Mouse (Mus musculus) liver, adult 2 months (tissue): ENCODE measurements around the gene Zfp398. TPM values are rescaled to one million over a fixed set of nuclear protein-coding genes. Genes with fewer than 3 reads are reported as not detected.
A peak's percentile ranks its signal among the peaks of the same experiment; 100 is the strongest.

Experiments
- DNase-seq: peaks from one replicate; pipeline ENCODE4 v3.0.0-alpha.2; 2011; ENCODE audit warnings: low read depth, low spot score; ENCODE audit errors: extremely low read depth
- H3K27ac ChIP-seq: fragments of 200-500 bp; replicated peaks from 2 replicates; pipeline ENCODE4 v1.5.1; 2012; ENCODE audit warnings: low read depth, mild to moderate bottlenecking, control low read depth, inconsistent platforms, low read length; ENCODE audit not compliant: insufficient read depth
- H3K27me3 ChIP-seq: fragments of 200-500 bp; 2 replicates; pipeline ENCODE4 v1.6.1; 2012; ENCODE audit warnings: mild to moderate bottlenecking, moderate library complexity, low read length, inconsistent platforms; ENCODE audit not compliant: control insufficient read depth, insufficient read depth
- H3K36me3 ChIP-seq: fragments of 200-500 bp; 2 replicates; pipeline ENCODE4 v1.6.1; 2012; ENCODE audit warnings: low read length, inconsistent platforms; ENCODE audit not compliant: control insufficient read depth, insufficient read depth
- H3K4me1 ChIP-seq: fragments of 200-500 bp; 2 replicates; pipeline ENCODE4 v1.6.1; 2011; ENCODE audit warnings: low read length; ENCODE audit not compliant: control insufficient read depth, insufficient read depth
- H3K4me3 ChIP-seq: fragments of 200-500 bp; 2 replicates; pipeline ENCODE4 v1.5.1; 2011; ENCODE audit warnings: low read depth, mild to moderate bottlenecking, control low read depth, low read length, moderate library complexity; ENCODE audit not compliant: insufficient read depth
- H3K79me2 ChIP-seq: fragments of 200-500 bp; 2 replicates; pipeline ENCODE4 v1.6.1; 2012; ENCODE audit warnings: inconsistent platforms, mild to moderate bottlenecking, low read length, moderate library complexity; ENCODE audit not compliant: control insufficient read depth, insufficient read depth
- H3K9ac ChIP-seq: fragments of 200-500 bp; 2 replicates; pipeline ENCODE4 v1.6.1; 2012; ENCODE audit warnings: low read depth, mild to moderate bottlenecking, control low read depth, inconsistent platforms, low read length
- CTCF ChIP-seq: fragments of 200-500 bp; IDR thresholded peaks from 2 replicates; pipeline ENCODE4 v1.5.1; 2011; ENCODE audit warnings: low read depth, low read length, control low read depth
- POLR2A ChIP-seq: fragments of 200-500 bp; IDR thresholded peaks from 2 replicates; pipeline ENCODE4 v1.6.1; 2011; ENCODE audit warnings: low read length, control low read depth; ENCODE audit not compliant: insufficient read depth; ENCODE audit errors: extremely low read depth
- WGBS: fragments of 180-500 bp; shearing (Covaris S2); methylation state at CpG from one replicate; pipeline ENCODE4 v1.1.7; 2018; 5-methylcytosine and 5-hydroxymethylcytosine counted together
- polyA plus RNA-seq: library from polyadenylated mRNA; depleted of rRNA; stranded (reverse); fragments of >200 nt; gene quantifications from 2 replicates; pipeline ENCODE4 v1.2.3, GENCODE M21; 2012
- total RNA-seq: library from RNA; depleted of rRNA; stranded (reverse); fragments of >200 nt; gene quantifications from 2 replicates; pipeline ENCODE4 v1.2.3, GENCODE M21; 2014

Gene Zfp398
- total and polyA plus RNA-seq, 2 experiments, result 4.0 to 4.5 TPM

DNA sequence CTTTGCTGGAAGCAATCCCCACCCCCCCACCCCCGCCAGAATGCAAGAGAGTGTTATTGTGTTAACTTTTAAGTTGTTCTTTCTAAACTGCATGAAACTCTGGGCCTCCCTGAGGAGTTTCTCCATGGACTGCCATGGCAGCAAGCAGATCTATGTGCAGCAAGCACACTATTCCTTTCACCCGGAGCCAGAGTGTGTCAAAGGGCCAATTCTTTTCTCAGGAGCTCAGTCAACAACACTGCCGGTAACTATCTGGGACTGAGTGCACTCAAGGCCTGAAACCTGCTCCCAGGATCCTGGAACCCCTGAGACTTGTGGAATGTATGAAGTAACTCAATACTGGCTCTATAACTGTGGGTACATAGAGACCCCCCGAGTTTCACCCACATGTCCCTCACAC is 26.4 kb upstream of the Zfp398 start:
- peaks cover 31% of the 10 kb centered on the region; the same call in 1 of the 2 replicates for H3K79me2 ChIP-seq
- no peaks in the 10 kb centered on the region for H3K27me3 ChIP-seq
- no peak overlapping the region; the same call in 1 of the 2 replicates for H3K9ac ChIP-seq
- no peak for TF ChIP-seq POLR2A
- TF ChIP-seq CTCF, result no peak
- peak; percentile 57 for DNase-seq
- no peak overlapping the region for H3K4me3 ChIP-seq
- WGBS, result 44% methylated on average over 4 of the region's 4 CpGs
- peaks cover 20% of the 10 kb centered on the region for H3K4me1 ChIP-seq
- H3K36me3 ChIP-seq, result peaks cover 41% of the 10 kb centered on the region
- H3K27ac ChIP-seq, result no peak overlapping the region

DNA sequence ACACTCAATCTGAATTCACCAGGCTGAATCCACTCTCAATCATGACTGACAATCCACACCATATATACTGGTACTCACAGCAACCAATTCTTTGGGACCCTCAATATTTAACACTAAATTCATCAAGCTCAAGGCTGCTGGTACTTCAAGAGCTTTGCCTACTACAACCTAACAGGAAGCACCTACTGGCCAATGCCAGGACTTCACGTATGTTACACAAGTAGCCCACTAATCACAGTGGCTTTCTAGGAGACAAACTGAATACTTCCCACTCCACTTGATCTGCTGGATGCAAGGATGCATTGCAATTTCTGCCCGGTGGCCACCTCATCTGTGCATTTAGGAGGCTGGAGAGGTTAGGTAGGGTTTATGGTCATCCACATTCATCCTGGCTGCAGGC is 25.3 kb upstream of the Zfp398 start:
- H3K79me2 ChIP-seq, result peaks cover 29% of the 10 kb centered on the region; the same call in 1 of the 2 replicates
- 24% methylated on average over 2 of the region's 2 CpGs for WGBS
- peak overlapping the region; percentile 54 for H3K9ac ChIP-seq

DNA sequence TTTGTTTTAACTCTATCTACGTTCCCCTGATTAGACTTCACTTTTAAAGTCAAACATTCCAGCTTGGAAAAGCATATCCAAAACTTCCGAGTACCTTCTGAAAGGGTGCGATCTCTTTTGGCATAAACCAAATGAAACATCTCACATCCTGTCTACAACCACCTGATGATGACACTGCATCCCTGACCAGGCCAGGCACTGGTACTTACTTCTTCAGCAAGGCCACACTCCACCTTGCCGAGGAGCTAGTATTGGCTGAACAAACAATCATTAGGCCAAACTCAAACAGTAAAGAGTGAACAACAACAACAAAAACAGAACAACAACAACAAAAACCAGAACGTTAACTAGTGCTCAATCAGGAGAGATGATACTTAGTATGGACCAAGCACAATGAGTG is 24.1 kb upstream of the Zfp398 start:
- WGBS, result 16% methylated on average over 5 of the region's 5 CpGs
- H3K36me3 ChIP-seq, result peaks cover 19% of the 10 kb centered on the region
- peak overlapping the region; percentile 78 for H3K4me3 ChIP-seq
- peak; percentile 57 for DNase-seq
- TF ChIP-seq CTCF, result no peak
- TF ChIP-seq POLR2A, result no peak
- H3K27me3 ChIP-seq, result no peaks in the 10 kb centered on the region
- H3K4me1 ChIP-seq, result peaks cover 26% of the 10 kb centered on the region
- peak overlapping the region; percentile 62 for H3K9ac ChIP-seq
- peak overlapping the region; percentile 61 for H3K27ac ChIP-seq
- peaks cover 29% of the 10 kb centered on the region; the same call in 1 of the 2 replicates for H3K79me2 ChIP-seq

More for the DNA sequence above, 25.3 kb upstream of the Zfp398 start:
- Histone ChIP-seq H3K4me1 (peaks cover 20% of the 10 kb centered on the region), H3K36me3 (peaks cover 30% of the 10 kb centered on the region), H3K27me3 (no peaks in the 10 kb centered on the region), H3K27ac (no peak overlapping the region), H3K4me3 (peak overlapping the region; percentile 19; the same call in 1 of the 2 replicates)
- peak; percentile 44 for DNase-seq
- TF ChIP-seq POLR2A (no peak), CTCF (no peak)

DNA sequence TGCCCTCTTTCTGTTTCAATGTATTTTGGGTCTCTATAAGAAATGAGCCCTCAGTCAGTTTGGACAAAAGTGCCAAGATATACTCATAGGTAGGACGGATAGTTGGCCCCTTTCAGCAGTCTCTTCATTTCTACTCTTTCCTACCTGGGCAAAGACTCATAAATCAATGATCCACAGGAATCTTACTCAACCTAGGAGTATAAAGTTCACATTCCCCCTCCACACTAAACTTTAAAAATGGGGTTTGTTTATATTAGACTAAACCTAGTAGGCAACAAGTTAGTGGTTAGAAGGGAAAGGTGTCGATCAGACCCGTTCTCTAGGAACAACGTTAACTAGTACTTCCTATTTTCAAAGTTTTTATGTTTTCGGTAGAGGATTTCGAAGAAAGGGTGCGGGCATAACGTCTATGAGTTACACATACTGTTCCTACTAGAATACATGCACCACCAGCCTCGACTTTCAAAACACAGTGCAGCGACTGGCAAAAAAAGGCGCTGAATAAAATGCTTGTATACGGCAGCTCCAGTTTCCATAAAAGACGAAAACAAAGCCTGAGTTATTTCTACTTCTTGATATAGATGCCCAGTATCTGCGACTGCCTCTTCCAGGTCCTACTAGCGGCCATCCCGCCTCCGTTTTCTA is 23.1 kb upstream of the Zfp398 start:
- under 1% methylated on average over 17 of the region's 17 CpGs for WGBS
- peak overlapping the region; percentile 78 for H3K4me3 ChIP-seq
- H3K36me3 ChIP-seq, result peaks cover 10% of the 10 kb centered on the region
- H3K79me2 ChIP-seq, result peaks cover 29% of the 10 kb centered on the region; the same call in 1 of the 2 replicates
- TF ChIP-seq CTCF (no peak), POLR2A (no peak)
- H3K4me1 ChIP-seq, result peaks cover 28% of the 10 kb centered on the region
- DNase-seq, result peak; percentile 93
- peak overlapping the region; percentile 90 for H3K27ac ChIP-seq
- no peaks in the 10 kb centered on the region for H3K27me3 ChIP-seq
- H3K9ac ChIP-seq, result peak overlapping the region; percentile 88

DNA sequence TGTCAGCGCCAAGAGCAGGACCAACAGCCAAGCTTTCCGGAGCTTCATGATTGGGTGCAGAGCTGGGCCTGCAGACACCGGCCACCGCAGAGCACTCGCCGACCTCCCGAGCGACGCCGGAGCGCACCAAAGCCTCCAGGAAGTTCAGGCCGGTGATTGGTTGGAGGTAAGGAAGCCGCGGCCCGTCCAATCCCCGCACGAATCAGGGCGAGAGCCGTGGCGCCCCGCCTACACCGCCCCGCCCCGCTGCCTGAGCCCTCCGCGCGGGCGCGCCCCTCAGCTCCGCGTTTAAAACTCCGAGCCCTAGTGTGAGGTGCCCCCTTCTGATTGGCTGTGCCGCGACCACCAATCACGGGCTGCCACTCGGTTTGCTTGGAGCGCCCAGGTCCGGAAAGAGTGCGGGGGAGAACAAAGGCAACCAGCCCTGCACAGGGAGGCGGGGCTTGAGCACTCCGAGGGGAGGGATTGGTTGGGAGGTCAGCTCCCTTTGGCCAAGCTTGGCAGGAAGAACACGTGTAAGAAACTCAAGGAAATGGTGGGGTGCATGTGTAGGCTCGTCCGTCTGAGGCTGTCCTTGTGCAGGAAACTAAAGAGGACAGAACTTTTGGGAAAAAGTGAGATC is 22.1 kb upstream of the Zfp398 start, which contains the start of gene Pdia4:
Gene Pdia4, minus strand, starts transcription at position 174 of the 622 bp plus-strand sequence.
- Histone ChIP-seq H3K4me3 (peak within 1 kb of the TSS; percentile 78), H3K4me1 (peaks cover 28% of the 10 kb centered on the region), H3K79me2 (peaks cover 24% of the 10 kb centered on the region; the same call in 1 of the 2 replicates), H3K27me3 (no peaks in the 10 kb centered on the region), H3K27ac (peak within 1 kb of the TSS; percentile 90), H3K9ac (peak within 1 kb of the TSS; percentile 88), H3K36me3 (peaks cover 4% of the 10 kb centered on the region)
- TF ChIP-seq CTCF (no peak), POLR2A (peak; percentile 97)
- WGBS, result under 1% methylated on average over 44 of the region's 44 CpGs
- peak; percentile 97 for DNase-seq
